Mouse (Mus musculus) C2C12 (cell line): Measurements from ENCODE around the gene Kcnh6. TPM values are rescaled to one million over a fixed set of nuclear protein-coding genes. Genes with fewer than 3 reads are reported as not detected.

Source experiments
- H3K27me3 ChIP-seq: one replicate; pipeline ENCODE4 v1.6.1; 2011; ENCODE audit not compliant: control insufficient read depth, insufficient read depth, insufficient read length
- H3K36me3 ChIP-seq: one replicate; pipeline ENCODE4 v1.6.1; 2011; ENCODE audit not compliant: control insufficient read depth, insufficient read depth
- H3K4me3 ChIP-seq: one replicate; pipeline ENCODE4 v1.5.1; 2011; ENCODE audit warnings: mild to moderate bottlenecking, control low read depth; ENCODE audit not compliant: poor library complexity, insufficient read depth, severe bottlenecking
- H3K79me2 ChIP-seq: one replicate; pipeline ENCODE4 v1.6.1; 2011; ENCODE audit not compliant: control insufficient read depth, insufficient read depth
- H3K79me3 ChIP-seq: one replicate; pipeline ENCODE4 v1.6.1; 2011; ENCODE audit warnings: low read depth, control low read depth
- H3ac ChIP-seq: one replicate; pipeline ENCODE3; 2011; ENCODE audit warnings: low read depth; ENCODE audit not compliant: control insufficient read depth, insufficient read length
- CEBPB ChIP-seq: IDR thresholded peaks from one replicate; pipeline ENCODE4 v1.6.1; 2011; ENCODE audit warnings: low read depth, mild to moderate bottlenecking, control low read depth, moderate library complexity
- CTCF ChIP-seq: IDR thresholded peaks from one replicate; pipeline ENCODE4 v1.5.1; 2011; ENCODE audit not compliant: control insufficient read depth, insufficient read depth, insufficient read length
- FOSL1 ChIP-seq: IDR thresholded peaks from one replicate; pipeline ENCODE4 v1.8.0; 2011; ENCODE audit warnings: mild to moderate bottlenecking, low read length; ENCODE audit not compliant: poor library complexity, insufficient read depth, severe bottlenecking
- MAX ChIP-seq: IDR thresholded peaks from one replicate; pipeline ENCODE4 v1.6.1; 2011; ENCODE audit warnings: mild to moderate bottlenecking, control low read depth
- MYOD1 ChIP-seq: IDR thresholded peaks from one replicate; pipeline ENCODE4 v1.6.1; 2011; ENCODE audit warnings: low read depth; ENCODE audit not compliant: control insufficient read depth, insufficient read length
- MYOG ChIP-seq: IDR thresholded peaks from one replicate; pipeline ENCODE4 v1.6.1; 2011; ENCODE audit not compliant: control insufficient read depth, insufficient read length; ENCODE audit errors: extremely low read depth
- USF1 ChIP-seq: IDR thresholded peaks from one replicate; pipeline ENCODE4 v1.6.1; 2011; ENCODE audit warnings: low read depth, mild to moderate bottlenecking, control low read depth, moderate library complexity
- polyA plus RNA-seq: library from polyadenylated mRNA; unstranded; fragments of >200 nt; fragmentation: generic; extraction: Trizol; gene quantifications from one replicate; pipeline ENCODE4 v1.2.1, GENCODE M21; 2012; ENCODE audit warnings: missing spikeins

Gene Kcnh6
- polyA plus RNA-seq, 1 experiment: not detected

DNA sequence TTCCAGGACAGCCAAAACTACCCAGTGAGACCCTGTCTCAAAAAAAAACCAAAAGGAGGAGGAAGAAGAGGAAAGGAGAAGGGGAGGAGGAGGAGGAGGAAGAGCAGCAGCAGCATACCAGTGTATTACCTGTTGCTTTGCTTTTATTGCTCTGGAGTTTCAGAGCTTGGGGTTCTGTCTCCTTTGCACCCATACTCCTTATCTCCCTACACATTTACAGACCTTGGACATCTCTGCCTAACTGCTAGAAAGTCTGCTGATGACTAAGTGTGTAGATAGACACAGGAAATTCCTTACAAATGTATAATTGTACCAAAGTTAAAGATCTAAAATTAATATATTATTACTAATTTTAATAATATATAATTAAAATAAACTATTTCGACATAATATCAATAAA, 37.3 kb downstream of the Kcnh6 start:
- no peaks in the 10 kb centered on the region for H3K27me3 ChIP-seq
- no peak overlapping the region for H3ac ChIP-seq
- H3K79me2 ChIP-seq: peaks cover 69% of the 10 kb centered on the region
- H3K79me3 ChIP-seq: peaks cover 44% of the 10 kb centered on the region
- H3K4me3 ChIP-seq: no peak overlapping the region
- TF ChIP-seq MYOG: no peak
- no peak for TF ChIP-seq USF1
- no peak for TF ChIP-seq MYOD1
- TF ChIP-seq FOSL1: no peak
- no peak for TF ChIP-seq MAX
- TF ChIP-seq CTCF: no peak
- TF ChIP-seq CEBPB: no peak
- H3K36me3 ChIP-seq: peaks cover 25% of the 10 kb centered on the region

DNA sequence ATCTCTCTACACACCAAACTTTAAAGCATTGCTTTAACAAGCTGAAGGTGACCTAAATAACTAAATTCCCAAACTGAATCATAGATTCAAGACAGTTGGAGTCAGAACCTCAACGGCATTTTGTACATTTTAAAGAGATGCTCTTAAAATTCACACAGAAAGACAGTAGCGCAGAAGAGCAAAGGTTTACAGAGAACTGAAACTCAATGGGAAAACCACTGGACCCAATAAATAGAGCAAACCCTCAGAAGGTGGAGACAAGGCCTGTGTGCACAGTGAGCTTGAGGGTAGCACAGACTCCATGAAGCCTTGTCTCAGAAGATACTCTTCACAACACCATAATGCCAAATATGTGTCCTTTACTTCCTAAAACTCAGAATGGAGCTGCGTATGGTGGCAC, 37.9 kb downstream of the Kcnh6 start:
- H3K27me3 ChIP-seq: no peaks in the 10 kb centered on the region
- H3K79me3 ChIP-seq: peaks cover 39% of the 10 kb centered on the region
- no peak overlapping the region for H3ac ChIP-seq
- TF ChIP-seq CEBPB (no peak), MAX (no peak), MYOG (no peak), MYOD1 (no peak), CTCF (no peak), FOSL1 (no peak), USF1 (no peak)
- peaks cover 64% of the 10 kb centered on the region for H3K79me2 ChIP-seq
- peaks cover 30% of the 10 kb centered on the region for H3K36me3 ChIP-seq
- H3K4me3 ChIP-seq: no peak overlapping the region

DNA sequence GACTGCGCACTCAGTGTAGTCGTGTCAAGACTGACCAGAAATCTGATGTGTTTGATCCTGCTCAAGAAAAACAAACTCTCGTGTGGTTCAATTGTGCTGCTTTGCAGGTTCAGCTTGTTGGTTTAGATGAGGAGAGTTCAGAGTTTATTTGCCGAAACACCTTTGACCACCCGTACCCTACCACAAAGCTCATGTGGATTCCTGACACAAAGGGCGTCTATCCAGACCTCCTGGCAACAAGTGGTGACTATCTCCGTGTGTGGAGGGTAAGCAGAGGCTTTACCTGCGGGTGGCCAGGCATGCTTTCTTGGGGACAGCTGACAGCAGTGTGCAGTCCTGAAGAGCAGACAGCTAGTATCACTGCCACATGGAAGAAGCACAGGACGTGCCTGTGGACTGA, 38.7 kb downstream of the Kcnh6 start:
- Histone ChIP-seq H3ac (no peak overlapping the region), H3K4me3 (no peak overlapping the region), H3K36me3 (peaks cover 37% of the 10 kb centered on the region), H3K27me3 (no peaks in the 10 kb centered on the region), H3K79me2 (peaks cover 56% of the 10 kb centered on the region), H3K79me3 (peaks cover 32% of the 10 kb centered on the region)
- TF ChIP-seq FOSL1 (no peak), MYOD1 (no peak), CEBPB (no peak), MYOG (no peak), MAX (no peak), USF1 (no peak), CTCF (no peak)

DNA sequence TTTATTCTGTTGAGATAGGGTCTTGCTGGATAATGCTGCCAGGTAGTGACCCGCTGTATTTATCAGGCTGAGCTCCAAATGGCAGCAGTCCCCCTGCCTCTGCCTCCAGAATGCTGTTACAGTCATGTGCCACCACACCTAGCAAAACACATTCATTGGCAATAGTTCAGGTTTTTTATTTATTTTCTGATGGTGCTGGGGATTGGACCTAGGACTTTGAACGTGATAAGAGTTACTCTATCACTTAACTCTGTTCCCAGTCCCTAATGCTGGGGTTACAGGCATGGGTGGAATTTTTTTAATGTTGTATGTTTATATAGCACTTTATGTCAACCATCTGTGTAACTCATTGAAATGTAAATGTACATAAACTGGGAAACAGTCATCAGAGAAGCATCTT, 46.0 kb downstream of the Kcnh6 start:
- Histone ChIP-seq H3ac (no peak overlapping the region), H3K27me3 (no peaks in the 10 kb centered on the region), H3K36me3 (peaks cover 91% of the 10 kb centered on the region), H3K4me3 (no peak overlapping the region), H3K79me2 (no peaks in the 10 kb centered on the region), H3K79me3 (no peaks in the 10 kb centered on the region)
- TF ChIP-seq FOSL1 (no peak), MYOG (no peak), CTCF (no peak), MYOD1 (no peak), USF1 (no peak), MAX (no peak), CEBPB (no peak)

DNA sequence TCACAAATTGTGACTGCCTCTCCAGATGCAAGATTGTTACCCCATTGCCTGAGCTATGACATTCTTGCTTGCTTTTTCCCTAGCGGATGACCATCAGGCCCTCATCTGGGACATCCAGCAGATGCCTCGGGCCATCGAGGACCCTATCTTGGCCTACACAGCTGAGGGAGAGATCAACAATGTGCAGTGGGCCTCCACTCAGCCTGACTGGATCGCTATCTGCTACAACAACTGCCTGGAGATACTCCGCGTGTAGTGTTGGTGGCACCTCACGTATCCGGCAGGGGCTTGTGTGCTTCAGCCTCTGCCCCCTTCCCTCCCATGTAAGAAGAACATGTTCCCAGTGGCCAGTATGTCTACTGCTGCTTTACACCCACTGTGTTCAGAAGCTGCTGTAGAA, 46.7 kb downstream of the Kcnh6 start:
- H3K79me3 ChIP-seq: no peaks in the 10 kb centered on the region
- peaks cover 91% of the 10 kb centered on the region for H3K36me3 ChIP-seq
- H3ac ChIP-seq: no peak overlapping the region
- no peaks in the 10 kb centered on the region for H3K79me2 ChIP-seq
- H3K27me3 ChIP-seq: no peaks in the 10 kb centered on the region
- TF ChIP-seq MAX (no peak), FOSL1 (no peak), MYOG (no peak), USF1 (no peak), CTCF (no peak), CEBPB (no peak), MYOD1 (no peak)
- H3K4me3 ChIP-seq: no peak overlapping the region

DNA sequence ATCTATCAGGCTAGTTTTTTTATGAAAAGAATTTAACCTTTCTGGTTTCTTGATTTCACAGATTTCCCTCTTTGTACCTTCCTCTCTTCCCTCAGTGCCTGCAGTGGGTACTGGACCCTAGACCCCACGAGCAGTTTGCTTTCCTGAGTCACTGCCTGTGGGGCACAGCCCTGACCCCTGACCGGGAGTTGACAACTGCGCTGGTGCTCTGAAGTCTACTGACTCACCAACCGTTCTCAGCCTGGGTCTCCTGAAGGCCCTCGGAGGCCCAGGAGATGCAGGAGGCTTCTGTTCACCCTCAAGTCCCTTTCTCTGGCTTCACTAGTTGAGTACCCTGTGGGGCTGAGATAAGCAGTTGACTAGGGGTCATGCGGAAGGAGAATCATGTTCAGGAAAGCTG, 47.4 kb downstream of the Kcnh6 start:
- Histone ChIP-seq H3K79me2 (no peaks in the 10 kb centered on the region), H3K79me3 (no peaks in the 10 kb centered on the region), H3K27me3 (no peaks in the 10 kb centered on the region), H3K4me3 (no peak overlapping the region), H3K36me3 (peaks cover 88% of the 10 kb centered on the region), H3ac (no peak overlapping the region)
- TF ChIP-seq MYOD1 (no peak), MAX (no peak), CEBPB (no peak), FOSL1 (no peak), CTCF (no peak), MYOG (no peak), USF1 (no peak)
